Mouse (Mus musculus) MEL (cell line): ENCODE data around the gene Cbfa2t2.

Experiments used
- BHLHE40 ChIP-seq: IDR thresholded peaks from 2 replicates; pipeline ENCODE4 v1.6.1; 2012; ENCODE audit warnings: low read depth, mild to moderate bottlenecking, inconsistent platforms, low read length, improper control_type of control experiment, borderline replicate concordance
- CHD1 ChIP-seq: IDR thresholded peaks from 2 replicates; pipeline ENCODE4 v1.6.1; 2012; ENCODE audit warnings: low read depth, mild to moderate bottlenecking, inconsistent platforms, low read length, improper control_type of control experiment
- CTCF ChIP-seq, 3 experiments: IDR thresholded peaks in 2 of 3; conservative IDR thresholded peaks in 1 of 3; 2 replicates each; pipeline ENCODE4 v1.5.1; 2011 to 2012; ENCODE audit warnings: low read length in 3 of 3, low read depth in 2 of 3, mild to moderate bottlenecking in 2 of 3, improper control_type of control experiment in 1 of 3, inconsistent platforms in 1 of 3, mixed read lengths in 1 of 3, moderate library complexity in 1 of 3; ENCODE audit not compliant: control insufficient read depth in 1 of 3, insufficient read depth in 1 of 3, poor library complexity in 1 of 3, severe bottlenecking in 1 of 3
- EP300 ChIP-seq, 2 experiments: IDR thresholded peaks; 2 replicates each; pipeline ENCODE4 v1.6.1; 2011; ENCODE audit warnings: improper control_type of control experiment in 2 of 2, low read length in 2 of 2, low read depth in 1 of 2, mild to moderate bottlenecking in 1 of 2
- HCFC1 ChIP-seq: IDR thresholded peaks from 2 replicates; pipeline ENCODE4 v1.6.1; 2012; ENCODE audit warnings: low read depth, mild to moderate bottlenecking, inconsistent platforms, low read length, improper control_type of control experiment, moderate library complexity
- MAX ChIP-seq: IDR thresholded peaks from 2 replicates; pipeline ENCODE4 v1.6.1; 2011; ENCODE audit warnings: low read length, improper control_type of control experiment
- MXI1 ChIP-seq: IDR thresholded peaks from 2 replicates; pipeline ENCODE4 v1.6.1; 2011; ENCODE audit warnings: mild to moderate bottlenecking, low read depth, low read length, improper control_type of control experiment
- USF1 ChIP-seq: IDR thresholded peaks from 2 replicates; pipeline ENCODE4 v1.6.1; 2014; ENCODE audit warnings: low read depth, mild to moderate bottlenecking, inconsistent platforms, low read length, improper control_type of control experiment, moderate library complexity

DNA sequence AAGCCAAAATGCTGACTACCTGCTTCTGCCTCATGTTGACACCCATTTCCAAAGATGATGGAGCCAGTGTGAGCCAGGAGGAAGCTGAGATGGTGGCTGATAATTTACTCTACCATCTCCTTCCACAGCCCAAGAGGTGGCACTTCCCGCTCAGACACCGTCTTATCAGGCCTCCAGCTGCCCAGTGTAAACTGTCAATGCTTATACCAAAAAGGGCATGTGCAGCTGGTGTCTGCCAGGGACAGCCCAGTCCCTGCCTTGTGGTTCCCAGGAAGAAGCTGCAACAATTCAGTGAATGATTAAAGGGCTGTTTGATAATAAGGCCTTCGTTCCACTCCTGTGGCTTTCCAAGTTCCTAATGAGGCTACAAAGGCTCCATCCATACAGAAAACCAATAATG, 102.4 kb downstream of the Cbfa2t2 start:
- TF ChIP-seq CTCF (IDR thresholded peaks at IDR 0.05 in 2 of 3, conservative IDR thresholded peaks at IDR 0.05 in 1 of 3; ENCODE audit: control insufficient read depth in 1 of 3, insufficient read depth in 1 of 3, low read depth in 2 of 3, low read length in 3 of 3, poor library complexity in 1 of 3, severe bottlenecking in 1 of 3): no peak
- TF ChIP-seq MAX: no peak
- no peak for TF ChIP-seq BHLHE40
- TF ChIP-seq HCFC1: no peak
- TF ChIP-seq USF1: no peak
- peak; percentile 66; the same call in 1 of the 2 replicates for TF ChIP-seq MXI1
- no peak for TF ChIP-seq CHD1
- peak; percentile 29 to 53; a peak in 3 of 4 replicates for TF ChIP-seq EP300 (IDR thresholded peaks at IDR 0.05; ENCODE audit: low read depth in 1 of 2, low read length in 2 of 2)
